Mouse (Mus musculus): ENCODE results near the gene Lrrfip2.

DNA sequence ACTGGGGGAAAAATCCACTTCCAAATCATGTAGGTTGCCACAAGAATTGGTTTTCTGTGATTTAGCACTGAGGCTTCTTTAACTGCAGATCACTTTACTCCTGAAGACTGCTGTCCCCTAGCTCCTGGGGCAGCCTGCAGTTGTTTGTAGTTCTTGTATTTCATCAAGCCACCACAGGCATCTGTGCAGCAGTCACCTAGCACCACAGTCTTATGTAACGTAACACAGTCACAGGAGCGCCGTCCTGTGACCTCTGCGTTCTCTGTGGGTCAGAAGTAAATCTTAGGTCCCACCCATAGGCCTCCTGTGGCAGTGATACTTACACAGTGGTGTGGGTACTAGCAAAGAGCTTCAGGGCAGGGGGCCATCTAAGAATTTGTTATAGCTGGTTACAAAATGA lies 10.4 kb downstream of the Lrrfip2 start:
- TF ChIP-seq CTCF (IDR thresholded peaks at IDR 0.05; ENCODE audit: extremely low read depth, insufficient read length, insufficient replicate concordance, low read depth, low read length) (no peak), POLR2A (IDR thresholded peaks at IDR 0.05; ENCODE audit: low read depth, low read length) (no peak)
